Mouse (Mus musculus): ENCODE data around the gene Fscn1. TPM values are rescaled to one million over a fixed set of nuclear protein-coding genes. Genes with fewer than 3 reads are reported as not detected.
A peak's percentile ranks its signal among the peaks of the same experiment; 100 is the strongest.

The Fscn1 gene
- polyA plus RNA-seq, 1 experiment from 2014 or later: 142 TPM

DNA sequence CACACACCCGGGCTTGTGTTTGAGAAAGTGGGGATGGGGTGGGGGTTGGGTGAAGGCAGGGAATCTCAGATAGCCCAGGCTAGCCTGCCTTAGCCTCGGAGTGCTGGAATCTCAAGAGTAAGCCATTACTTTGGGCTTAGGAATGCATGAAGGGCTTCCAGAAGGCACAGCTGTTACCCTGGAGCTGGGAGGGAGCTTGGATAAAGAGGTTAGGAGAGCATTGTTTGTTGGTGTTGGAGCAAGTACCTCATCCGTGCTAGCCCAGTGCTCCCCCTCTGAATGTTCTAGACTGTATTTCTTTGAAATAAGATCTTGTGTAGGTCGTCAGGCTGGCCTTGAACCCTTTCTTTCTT is 30.8 kb upstream of the Fscn1 start:
- Histone ChIP-seq H3K4me3 (ENCODE audit: low read depth, low read length) (peak overlapping the region; percentile 62), H3K27me3 (replicated peaks; ENCODE audit: control insufficient read depth, insufficient read depth, low read length) (no peaks in the 10 kb centered on the region), H3K36me3 (ENCODE audit: control insufficient read depth, insufficient read depth, low read length) (no peaks in the 10 kb centered on the region), H3K4me1 (replicated peaks; ENCODE audit: control insufficient read depth, insufficient read depth, low read length) (peaks cover 45% of the 10 kb centered on the region), H3K9me3 (ENCODE audit: control insufficient read depth, low read length) (no peaks in the 10 kb centered on the region), H3K9ac (ENCODE audit: low read depth, low read length) (peak overlapping the region; percentile 76), H3K4me2 (peak overlapping the region; percentile 84), H3K27ac (ENCODE audit: low read depth, low read length) (peak overlapping the region; percentile 82)
- 26% methylated on average over 4 of the region's 4 CpGs for WGBS
- ATAC-seq (replicated peaks; ENCODE audit: low FRiP score): no peak; the same call in 1 of the 2 replicates
- DNase-seq (ENCODE audit: low spot score): no peak

DNA sequence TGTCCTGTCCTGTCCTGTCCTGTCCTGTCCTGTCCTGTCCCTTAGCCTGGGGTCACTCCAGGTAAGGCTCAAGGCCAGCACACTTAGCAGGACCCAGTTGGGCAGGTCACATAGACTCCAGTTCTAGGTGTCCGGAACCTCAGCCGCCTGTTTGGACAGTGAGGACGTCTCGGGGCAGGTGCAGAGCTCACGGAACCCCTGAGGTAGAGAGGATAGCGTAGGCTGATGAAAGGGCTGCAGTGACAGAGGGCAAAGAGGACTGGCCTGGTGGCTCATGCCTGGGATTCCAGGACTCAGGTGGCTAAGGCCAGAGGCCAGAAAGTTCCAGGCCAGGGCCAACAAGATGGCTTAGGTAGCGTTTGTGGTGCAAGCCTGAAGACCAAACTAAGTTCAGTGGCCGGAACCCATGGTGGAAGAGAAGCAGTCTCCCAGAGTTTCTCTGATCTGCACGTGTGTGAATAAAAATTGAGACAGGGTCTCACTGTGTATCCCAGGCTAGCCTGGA is 28.9 kb upstream of the Fscn1 start:
- Histone ChIP-seq H3K36me3 (ENCODE audit: control insufficient read depth, insufficient read depth, low read length) (no peaks in the 10 kb centered on the region), H3K4me2 (peak overlapping the region; percentile 51), H3K4me3 (ENCODE audit: low read depth, low read length) (no peak overlapping the region; the same call in 1 of the 2 replicates), H3K27ac (ENCODE audit: low read depth, low read length) (peak overlapping the region; percentile 23; the same call in 1 of the 2 replicates), H3K27me3 (replicated peaks; ENCODE audit: control insufficient read depth, insufficient read depth, low read length) (no peaks in the 10 kb centered on the region), H3K9me3 (ENCODE audit: control insufficient read depth, low read length) (no peaks in the 10 kb centered on the region), H3K9ac (ENCODE audit: low read depth, low read length) (0 out of 2 replicates have a peak overlapping the region, but pooled peaks have one; percentile 20), H3K4me1 (replicated peaks; ENCODE audit: control insufficient read depth, insufficient read depth, low read length) (peaks cover 39% of the 10 kb centered on the region)
- ATAC-seq (replicated peaks; ENCODE audit: low FRiP score): no peak
- 83% methylated on average over 9 of the region's 9 CpGs for WGBS
- DNase-seq (ENCODE audit: low spot score): no peak

DNA sequence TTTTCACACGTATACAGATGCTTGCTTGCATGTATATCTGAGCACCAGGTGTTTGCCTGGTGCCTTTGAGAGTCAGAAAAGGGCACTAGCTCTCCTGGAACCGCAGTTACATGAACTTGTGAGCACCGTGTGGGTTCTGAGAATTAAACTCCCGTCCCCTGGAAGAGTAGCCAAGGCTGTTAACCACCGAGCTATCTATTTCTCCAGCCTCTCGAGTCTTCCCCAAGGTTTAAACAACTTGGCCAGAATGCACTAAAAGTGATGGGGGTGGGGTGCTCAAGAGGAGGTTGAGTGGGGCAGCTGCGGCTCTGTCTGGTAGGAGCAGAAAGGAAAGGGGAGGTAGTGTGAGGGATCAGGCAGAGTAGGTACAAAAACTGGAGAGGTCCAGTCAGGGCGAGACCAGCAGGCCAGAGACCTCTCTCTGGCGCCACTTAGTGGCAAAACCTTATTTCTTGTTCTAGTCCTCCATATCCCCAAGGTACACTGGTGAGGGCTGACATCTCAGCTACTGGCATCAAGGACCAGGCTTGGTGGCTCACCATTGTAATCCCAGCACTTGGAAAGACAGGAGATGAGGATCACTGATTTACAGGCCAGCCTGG is 28.0 kb upstream of the Fscn1 start:
- Histone ChIP-seq H3K9me3 (ENCODE audit: control insufficient read depth, low read length) (no peaks in the 10 kb centered on the region), H3K27ac (ENCODE audit: low read depth, low read length) (peak overlapping the region; percentile 74), H3K4me3 (ENCODE audit: low read depth, low read length) (peak overlapping the region; percentile 25), H3K36me3 (ENCODE audit: control insufficient read depth, insufficient read depth, low read length) (no peaks in the 10 kb centered on the region), H3K4me2 (peak overlapping the region; percentile 51), H3K27me3 (replicated peaks; ENCODE audit: control insufficient read depth, insufficient read depth, low read length) (no peaks in the 10 kb centered on the region), H3K4me1 (replicated peaks; ENCODE audit: control insufficient read depth, insufficient read depth, low read length) (peaks cover 34% of the 10 kb centered on the region), H3K9ac (ENCODE audit: low read depth, low read length) (peak overlapping the region; percentile 57)
- ATAC-seq (replicated peaks; ENCODE audit: low FRiP score): peak; percentile 35
- DNase-seq (ENCODE audit: low spot score): peak; percentile 72
- WGBS: 15% methylated on average over 9 of the region's 9 CpGs

DNA sequence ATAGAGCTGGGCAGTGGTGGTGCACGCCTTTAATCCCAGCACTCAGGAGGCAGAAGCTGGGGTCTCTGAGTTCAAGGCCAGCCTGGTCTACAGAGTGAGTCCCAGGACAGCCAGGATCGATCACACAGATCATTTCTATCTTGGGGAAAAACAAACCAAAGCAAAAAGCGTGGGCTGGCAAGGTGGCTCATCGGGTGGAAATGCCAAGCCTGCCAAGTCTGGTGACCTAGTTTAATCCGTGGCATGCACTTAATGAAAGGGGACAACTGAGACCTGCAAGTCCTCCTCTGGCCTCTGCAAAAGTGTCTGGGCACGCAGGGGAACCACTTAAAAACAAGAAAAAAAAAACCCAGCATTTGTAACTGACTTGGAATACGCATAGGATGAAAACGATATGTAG is 27.4 kb upstream of the Fscn1 start:
- Histone ChIP-seq H3K9me3 (ENCODE audit: control insufficient read depth, low read length) (no peaks in the 10 kb centered on the region), H3K4me2 (no peak overlapping the region; the same call in 1 of the 2 replicates), H3K4me3 (ENCODE audit: low read depth, low read length) (no peak overlapping the region), H3K27me3 (replicated peaks; ENCODE audit: control insufficient read depth, insufficient read depth, low read length) (no peaks in the 10 kb centered on the region), H3K4me1 (replicated peaks; ENCODE audit: control insufficient read depth, insufficient read depth, low read length) (peaks cover 34% of the 10 kb centered on the region), H3K9ac (ENCODE audit: low read depth, low read length) (0 out of 2 replicates have a peak overlapping the region, but pooled peaks have one; percentile 5), H3K27ac (ENCODE audit: low read depth, low read length) (peak overlapping the region; percentile 25; the same call in 1 of the 2 replicates), H3K36me3 (ENCODE audit: control insufficient read depth, insufficient read depth, low read length) (no peaks in the 10 kb centered on the region)
- ATAC-seq (replicated peaks; ENCODE audit: low FRiP score): no peak
- WGBS: 73% methylated on average over 8 of the region's 8 CpGs
- DNase-seq (ENCODE audit: low spot score): no peak

DNA sequence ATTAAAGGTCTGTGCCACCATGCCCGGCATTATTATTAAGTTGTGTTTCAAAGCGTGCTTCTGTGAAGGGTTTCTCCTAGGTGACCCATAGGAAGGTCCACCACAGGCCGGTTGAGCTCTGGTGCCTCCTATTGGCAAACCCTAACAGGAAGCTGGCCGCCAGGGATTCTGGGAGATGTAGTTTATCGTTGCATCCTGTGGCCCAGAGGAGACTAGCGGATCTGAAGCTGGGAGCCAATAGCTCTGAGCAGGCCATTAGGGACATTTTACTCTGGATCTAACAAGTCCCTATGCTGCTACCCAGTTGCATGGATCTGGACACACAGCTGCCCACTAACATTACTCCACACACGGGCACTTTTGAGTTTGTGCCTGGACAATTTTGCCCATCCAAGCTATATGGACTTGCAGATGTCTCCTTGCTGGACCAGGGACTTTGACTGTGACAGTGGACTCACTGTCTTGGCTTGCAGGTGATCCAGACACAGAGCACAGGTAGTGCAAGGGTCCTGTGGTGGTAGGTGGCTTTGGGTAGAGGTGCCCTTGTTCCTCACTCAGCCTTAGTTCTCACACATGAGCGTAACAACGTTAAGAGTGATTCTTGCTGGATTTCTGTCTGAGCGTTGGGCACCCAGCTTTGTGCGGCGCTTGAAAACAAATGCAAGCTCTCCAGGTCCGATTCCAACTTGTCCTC is 24.4 kb upstream of the Fscn1 start:
- Histone ChIP-seq H3K9me3 (ENCODE audit: control insufficient read depth, low read length) (no peaks in the 10 kb centered on the region), H3K36me3 (ENCODE audit: control insufficient read depth, insufficient read depth, low read length) (no peaks in the 10 kb centered on the region), H3K4me3 (ENCODE audit: low read depth, low read length) (peak overlapping the region; percentile 43), H3K4me1 (replicated peaks; ENCODE audit: control insufficient read depth, insufficient read depth, low read length) (peaks cover 36% of the 10 kb centered on the region), H3K27me3 (replicated peaks; ENCODE audit: control insufficient read depth, insufficient read depth, low read length) (no peaks in the 10 kb centered on the region), H3K27ac (ENCODE audit: low read depth, low read length) (peak overlapping the region; percentile 74), H3K9ac (ENCODE audit: low read depth, low read length) (peak overlapping the region; percentile 62), H3K4me2 (peak overlapping the region; percentile 74)
- ATAC-seq (replicated peaks; ENCODE audit: low FRiP score): peak; percentile 71
- DNase-seq (ENCODE audit: low spot score): peak; percentile 82
- 22% methylated on average over 13 of the region's 13 CpGs for WGBS

DNA sequence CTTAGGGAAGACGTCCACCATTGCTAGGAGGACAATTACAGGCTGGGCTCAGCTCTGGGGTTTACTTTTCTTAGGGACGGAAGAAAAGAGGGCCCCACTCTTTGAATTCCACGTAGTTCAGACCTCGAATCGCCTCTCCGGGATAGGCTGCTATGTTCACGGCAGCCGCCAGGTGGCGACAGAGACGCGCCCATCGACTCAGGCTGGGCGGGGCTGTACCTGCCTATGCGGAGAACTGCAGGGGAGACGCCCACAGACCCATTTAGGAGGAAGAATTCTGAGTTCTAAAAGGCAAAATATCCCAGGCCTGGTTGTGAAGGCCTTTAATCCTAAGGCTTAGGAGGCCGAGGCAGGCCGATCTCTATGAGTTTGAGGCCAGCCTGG is 23.8 kb upstream of the Fscn1 start:
- peaks cover 34% of the 10 kb centered on the region for H3K4me1 ChIP-seq (replicated peaks; ENCODE audit: control insufficient read depth, insufficient read depth, low read length)
- H3K27ac ChIP-seq (ENCODE audit: low read depth, low read length): peak overlapping the region; percentile 74
- peak overlapping the region; percentile 74 for H3K4me2 ChIP-seq
- H3K9ac ChIP-seq (ENCODE audit: low read depth, low read length): peak overlapping the region; percentile 62
- H3K36me3 ChIP-seq (ENCODE audit: control insufficient read depth, insufficient read depth, low read length): no peaks in the 10 kb centered on the region
- peak; percentile 84 for DNase-seq (ENCODE audit: low spot score)
- 4% methylated on average over 17 of the region's 17 CpGs for WGBS
- ATAC-seq (replicated peaks; ENCODE audit: low FRiP score): peak; percentile 56
- H3K4me3 ChIP-seq (ENCODE audit: low read depth, low read length): peak overlapping the region; percentile 43
- H3K27me3 ChIP-seq (replicated peaks; ENCODE audit: control insufficient read depth, insufficient read depth, low read length): no peaks in the 10 kb centered on the region
- H3K9me3 ChIP-seq (ENCODE audit: control insufficient read depth, low read length): no peaks in the 10 kb centered on the region

DNA sequence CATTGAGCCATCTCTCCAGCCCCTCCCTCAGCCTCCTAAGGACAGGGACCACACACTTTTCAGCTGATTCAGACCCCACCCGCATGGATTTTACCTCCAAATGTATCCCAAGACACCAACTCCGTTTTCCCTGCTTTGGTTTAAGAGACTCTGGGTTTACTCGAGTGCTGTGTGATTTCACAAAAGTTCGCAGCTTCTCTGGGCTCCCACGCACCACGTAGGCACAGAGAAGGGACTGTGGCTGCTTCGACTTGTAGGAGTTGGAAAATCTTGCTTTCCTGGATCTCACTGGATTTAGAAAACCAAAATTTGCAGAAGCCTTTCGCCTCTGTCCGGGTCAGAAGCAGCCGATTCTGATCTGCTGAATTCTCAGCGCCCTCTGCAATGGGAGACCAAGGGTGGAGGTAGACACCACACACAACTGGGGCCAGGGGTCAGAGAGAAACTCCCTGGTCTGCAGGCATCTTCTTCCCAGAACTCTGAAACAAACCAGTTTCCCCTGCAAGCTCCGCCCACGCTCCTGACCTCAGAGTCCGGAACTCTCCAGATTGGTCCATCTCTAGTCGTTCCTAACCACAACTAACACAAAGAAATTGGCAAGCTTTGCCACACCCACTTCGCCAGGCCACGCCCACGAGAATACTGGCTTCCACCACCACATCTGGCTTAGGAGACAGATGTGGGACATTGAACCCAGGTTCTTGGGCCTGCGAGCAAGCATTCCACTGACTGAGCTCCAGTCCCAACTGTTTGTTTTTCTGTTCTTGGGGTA is 22.0 kb upstream of the Fscn1 start:
- Histone ChIP-seq H3K9ac (ENCODE audit: low read depth, low read length) (0 out of 2 replicates have a peak overlapping the region, but pooled peaks have one; percentile 10), H3K27ac (ENCODE audit: low read depth, low read length) (no peak overlapping the region), H3K4me1 (replicated peaks; ENCODE audit: control insufficient read depth, insufficient read depth, low read length) (peaks cover 26% of the 10 kb centered on the region), H3K36me3 (ENCODE audit: control insufficient read depth, insufficient read depth, low read length) (no peaks in the 10 kb centered on the region), H3K4me3 (ENCODE audit: low read depth, low read length) (no peak overlapping the region; the same call in 1 of the 2 replicates), H3K27me3 (replicated peaks; ENCODE audit: control insufficient read depth, insufficient read depth, low read length) (no peaks in the 10 kb centered on the region), H3K4me2 (peak overlapping the region; percentile 50), H3K9me3 (ENCODE audit: control insufficient read depth, low read length) (no peaks in the 10 kb centered on the region)
- ATAC-seq (replicated peaks; ENCODE audit: low FRiP score): peak; percentile 38
- 32% methylated on average over 19 of the region's 19 CpGs for WGBS
- no peak for DNase-seq (ENCODE audit: low spot score)

DNA sequence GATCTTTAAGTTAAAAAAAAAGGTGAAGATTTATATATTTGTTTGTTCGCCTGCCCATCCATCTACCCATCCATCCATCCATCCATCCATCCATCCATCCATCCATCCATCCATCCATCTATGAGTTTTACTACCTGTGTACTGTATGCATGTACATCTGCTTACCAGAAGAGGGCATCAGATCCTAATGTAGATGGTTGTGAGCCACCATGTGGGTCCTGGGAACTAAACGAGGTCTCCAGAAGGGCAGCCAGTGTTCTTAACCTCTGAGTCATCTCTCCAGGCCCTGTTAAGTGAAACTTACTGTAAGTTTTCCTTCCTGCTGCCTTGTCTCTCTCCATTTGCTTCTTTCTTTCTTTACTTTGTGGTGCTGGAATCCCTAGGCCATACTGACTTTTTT is 19.8 kb upstream of the Fscn1 start:
- no peaks in the 10 kb centered on the region for H3K9me3 ChIP-seq (ENCODE audit: control insufficient read depth, low read length)
- WGBS: 50% methylated on average over 2 of the region's 2 CpGs
- no peak for DNase-seq (ENCODE audit: low spot score)

More for the DNA sequence above, 19.8 kb upstream of the Fscn1 start:
- no peak for ATAC-seq (replicated peaks; ENCODE audit: low FRiP score)
- no peak overlapping the region for H3K4me3 ChIP-seq (ENCODE audit: low read depth, low read length)
- no peak overlapping the region for H3K4me2 ChIP-seq
- H3K27ac ChIP-seq (ENCODE audit: low read depth, low read length): no peak overlapping the region
- peaks cover 26% of the 10 kb centered on the region for H3K4me1 ChIP-seq (replicated peaks; ENCODE audit: control insufficient read depth, insufficient read depth, low read length)
- H3K36me3 ChIP-seq (ENCODE audit: control insufficient read depth, insufficient read depth, low read length): no peaks in the 10 kb centered on the region
- H3K9ac ChIP-seq (ENCODE audit: low read depth, low read length): no peak overlapping the region
- no peaks in the 10 kb centered on the region for H3K27me3 ChIP-seq (replicated peaks; ENCODE audit: control insufficient read depth, insufficient read depth, low read length)

Data from liver, embryonic 11.5 days (tissue).